27 mouse cellular contexts compared by ENCODE assay signal in genomic region chr7:64018107-64018506, GRCm38 (mm10).
"Had no signal": no experiment of that assay in that cellular context is flagged by ENCODE, and none has a peak within 500 bp of the region (broad histone marks: within the 10 kb centered on the region; RNA-seq: fewer than 3 reads in every experiment).

No protein-coding gene starts in this region.

- H3K27me3 ChIP-seq: heart, embryonic 13.5 days; heart, embryonic 15.5 days; hindbrain, embryonic 13.5 days; hindbrain, embryonic 15.5 days; kidney, embryonic 15.5 days; limb, embryonic 12.5 days; liver, embryonic 13.5 days had no signal

- ATAC-seq: hindbrain, postnatal 0 days; intestine, embryonic 16.5 days had no signal

- H3K9me3 ChIP-seq: heart, embryonic 13.5 days; heart, embryonic 15.5 days; hindbrain, embryonic 13.5 days; hindbrain, embryonic 15.5 days; kidney, embryonic 15.5 days; limb, embryonic 10.5 days; limb, embryonic 12.5 days; liver, embryonic 13.5 days had no signal

- H3K9ac ChIP-seq: heart, embryonic 13.5 days; heart, embryonic 15.5 days; hindbrain, embryonic 13.5 days; hindbrain, embryonic 15.5 days; kidney, embryonic 15.5 days; limb, embryonic 12.5 days; liver, embryonic 13.5 days had no signal

- DNase-seq: gastrocnemius, adult 2 months; gastrocnemius, postnatal 10 days; gastrocnemius, postnatal 25 days; heart, adult 11 months; heart, adult 2 months; heart, postnatal 14 days; heart, postnatal 36 days; kidney, adult 11 months; kidney, adult 2 months; kidney, adult 9 months; kidney, postnatal 14 days; layer of hippocampus, adult 9-11 months; layer of hippocampus, postnatal 36 days; liver; liver, embryonic 13.5 days had no signal

- H3K4me3 ChIP-seq: gastrocnemius, adult 2 months; heart, adult 2 months; heart, embryonic 13.5 days; heart, embryonic 15.5 days; hindbrain, embryonic 13.5 days; hindbrain, embryonic 15.5 days; kidney, embryonic 15.5 days; limb, embryonic 10.5 days; limb, embryonic 12.5 days; liver, embryonic 13.5 days had no signal

- H3K27ac ChIP-seq: gastrocnemius, adult 2 months; heart, adult 2 months; heart, embryonic 13.5 days; heart, embryonic 15.5 days; hindbrain, embryonic 13.5 days; hindbrain, embryonic 15.5 days; hindbrain, postnatal 0 days; kidney, embryonic 15.5 days; kidney, postnatal 0 days; limb, embryonic 10.5 days; limb, embryonic 12.5 days; liver, embryonic 13.5 days had no signal

- H3K4me2 ChIP-seq: heart, embryonic 11.5 days; heart, embryonic 13.5 days; heart, embryonic 15.5 days; hindbrain, embryonic 13.5 days; hindbrain, embryonic 15.5 days; kidney, embryonic 15.5 days; limb, embryonic 12.5 days; liver, embryonic 11.5 days; liver, embryonic 13.5 days had no signal

- H3K36me3 ChIP-seq: heart, embryonic 13.5 days; heart, embryonic 15.5 days; hindbrain, embryonic 13.5 days; hindbrain, embryonic 15.5 days; kidney, embryonic 15.5 days; limb, embryonic 10.5 days; limb, embryonic 12.5 days; liver, embryonic 13.5 days had no signal
